Mouse (Mus musculus) limb, embryonic 14.5 days (tissue): ENCODE results near the gene Dnaja2. TPM values are rescaled to one million over a fixed set of nuclear protein-coding genes. Genes with fewer than 3 reads are reported as not detected.

Experiments used
- ATAC-seq: fragments of 200-750 bp; cut with Nextera tagmentation; 2 replicates; pipeline ENCODE4 v1.8.0; 2017; ENCODE audit warnings: low read depth, moderate number of reproducible peaks, moderate TSS enrichment; ENCODE audit not compliant: low FRiP score
- DNase-seq: peaks from one replicate; pipeline ENCODE4 v3.0.0-alpha.2; 2015; ENCODE audit warnings: low spot score
- H3K27ac ChIP-seq: fragments of 300-500 bp; sonication (generic); replicated peaks from 2 replicates; pipeline ENCODE4 v1.5.1; 2014; ENCODE audit warnings: low read depth, mild to moderate bottlenecking, low read length, moderate library complexity, mixed read lengths
- H3K27me3 ChIP-seq: fragments of 300-500 bp; sonication (generic); 2 replicates; pipeline ENCODE4 v1.6.1; 2014; ENCODE audit warnings: low read length, mixed read lengths; ENCODE audit not compliant: control insufficient read depth, insufficient read depth
- H3K36me3 ChIP-seq: fragments of 300-500 bp; sonication (generic); 2 replicates; pipeline ENCODE4 v1.6.1; 2014; ENCODE audit warnings: mild to moderate bottlenecking, low read length, moderate library complexity, mixed read lengths; ENCODE audit not compliant: control insufficient read depth, insufficient read depth
- H3K4me1 ChIP-seq: fragments of 300-500 bp; sonication (generic); 2 replicates; pipeline ENCODE4 v1.6.1; 2014; ENCODE audit warnings: antibody characterized with exemption, low read length, mixed read lengths; ENCODE audit not compliant: control insufficient read depth, insufficient read depth
- H3K4me2 ChIP-seq: fragments of 300-500 bp; sonication (generic); replicated peaks from 2 replicates; pipeline ENCODE4 v1.6.1; 2014; ENCODE audit warnings: low read depth, mild to moderate bottlenecking, low read length, moderate library complexity; ENCODE audit not compliant: severe bottlenecking
- H3K4me3 ChIP-seq: fragments of 300-500 bp; sonication (generic); replicated peaks from 2 replicates; pipeline ENCODE4 v1.5.1; 2014; ENCODE audit warnings: low read length
- H3K9ac ChIP-seq: fragments of 300-500 bp; sonication (generic); 2 replicates; pipeline ENCODE4 v1.6.1; 2014; ENCODE audit warnings: mild to moderate bottlenecking, low read depth, low read length, moderate library complexity; ENCODE audit not compliant: severe bottlenecking
- H3K9me3 ChIP-seq: fragments of 300-500 bp; sonication (generic); 2 replicates; pipeline ENCODE4 v1.6.1; 2016; ENCODE audit warnings: low read length; ENCODE audit not compliant: control insufficient read depth
- POLR2A ChIP-seq: fragments of 200-500 bp; IDR thresholded peaks from 2 replicates; pipeline ENCODE4 v1.8.0; 2012; ENCODE audit warnings: inconsistent platforms, mild to moderate bottlenecking, moderate library complexity, borderline replicate concordance; ENCODE audit not compliant: insufficient read depth, insufficient read length; ENCODE audit errors: extremely low read depth
- WGBS: fragments of 180-500 bp; shearing (Covaris S2); extraction: QIAGEN DNeasy Blood & Tissue Kit; methylation state at CpG from one replicate; pipeline ENCODE4 v1.1.7; 2014; 5-methylcytosine and 5-hydroxymethylcytosine counted together
- polyA plus RNA-seq, 2 experiments: library from polyadenylated mRNA; depleted of rRNA in 1 of 2; stranded (reverse) in 1 of 2; unstranded in 1 of 2; fragments of >200 nt; fragmentation: Nextera tagmentation in 1 of 2; extraction: Ambion mirVana in 1 of 2; gene quantifications; 2 replicates each; pipeline versions ENCODE4 v1.2.1 to v1.2.3; 2012 to 2014

Dnaja2 gene
- polyA plus RNA-seq, 2 experiments: 70.9 to 146 TPM

DNA sequence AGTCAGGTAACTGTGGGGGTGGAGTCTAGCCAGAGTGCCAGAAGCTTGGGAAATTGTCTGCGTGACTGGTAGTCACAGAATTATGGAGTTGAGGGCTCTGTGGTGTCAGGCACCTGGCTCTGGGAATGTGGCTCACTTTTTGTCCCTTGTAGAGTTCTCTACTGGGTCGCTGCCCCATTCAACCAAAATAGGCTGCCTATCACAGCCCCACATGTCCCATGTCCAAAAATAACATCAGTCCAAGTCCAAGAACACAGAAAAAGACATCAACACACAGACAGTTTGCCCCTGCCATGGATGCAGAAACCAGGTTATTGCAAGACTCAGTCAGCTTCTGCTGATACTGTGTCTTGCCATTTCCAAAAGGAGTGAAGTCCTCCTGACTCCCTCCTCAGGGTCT, 33.5 kb upstream of the Dnaja2 start:
- H3K27me3 ChIP-seq: no peaks in the 10 kb centered on the region
- no peak overlapping the region for H3K9ac ChIP-seq
- H3K9me3 ChIP-seq: no peaks in the 10 kb centered on the region
- ATAC-seq: no peak
- H3K27ac ChIP-seq: no peak overlapping the region
- WGBS: 86% methylated on average over 2 of the region's 2 CpGs
- no peaks in the 10 kb centered on the region for H3K36me3 ChIP-seq
- H3K4me2 ChIP-seq: no peak overlapping the region
- H3K4me1 ChIP-seq: no peaks in the 10 kb centered on the region
- H3K4me3 ChIP-seq: no peak overlapping the region
- no peak for DNase-seq
- TF ChIP-seq POLR2A: no peak

DNA sequence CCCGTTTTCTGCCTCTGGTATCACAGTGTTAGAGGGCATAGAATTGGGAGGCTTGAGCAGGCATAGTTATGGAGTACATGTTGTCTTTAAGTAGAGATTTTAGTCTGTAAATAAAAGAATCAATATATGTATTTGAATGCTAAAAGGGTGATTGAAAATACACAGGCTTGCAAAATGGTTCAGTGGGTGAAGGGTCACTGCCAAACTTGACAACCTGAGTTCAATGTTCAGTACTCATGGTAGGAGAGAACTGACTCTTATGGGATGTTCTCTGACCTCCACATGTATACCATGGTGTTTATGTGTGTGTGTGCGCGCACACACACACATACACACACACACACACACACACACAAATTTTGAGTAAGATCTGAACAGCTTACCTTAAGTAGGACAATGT, 22.5 kb upstream of the Dnaja2 start:
- Histone ChIP-seq H3K36me3 (no peaks in the 10 kb centered on the region), H3K9ac (no peak overlapping the region), H3K27ac (no peak overlapping the region), H3K4me2 (no peak overlapping the region), H3K4me3 (no peak overlapping the region), H3K9me3 (no peaks in the 10 kb centered on the region), H3K27me3 (no peaks in the 10 kb centered on the region), H3K4me1 (no peaks in the 10 kb centered on the region)
- no peak for TF ChIP-seq POLR2A
- no peak for ATAC-seq
- WGBS: 93% methylated on average over 3 of the region's 3 CpGs
- no peak for DNase-seq

DNA sequence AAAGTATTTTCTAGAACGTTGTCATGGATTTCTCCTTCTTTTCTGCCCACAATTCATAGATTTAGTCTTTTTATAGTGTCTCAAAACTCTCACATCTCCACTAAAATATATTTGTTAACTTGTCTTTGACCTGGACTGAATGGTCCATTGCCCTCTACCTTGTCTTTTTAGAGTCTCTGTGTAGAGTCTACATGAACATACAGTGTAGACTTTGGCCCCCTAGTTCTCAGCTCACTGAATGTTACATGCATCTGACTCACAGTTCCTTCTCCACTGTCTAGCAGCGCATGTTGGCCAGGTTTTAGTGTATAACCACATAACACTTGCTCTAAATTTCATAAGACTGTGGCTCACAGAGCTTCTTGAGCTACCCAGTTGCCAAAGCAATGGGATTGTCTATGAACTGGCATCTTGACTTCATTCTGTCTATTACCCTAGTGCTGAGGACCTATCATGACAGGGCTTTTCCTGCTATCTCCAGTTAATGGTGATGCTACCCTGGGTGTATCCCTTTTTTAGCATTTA, 18.9 kb upstream of the Dnaja2 start:
- ATAC-seq: no peak
- H3K27ac ChIP-seq: no peak overlapping the region
- no peak overlapping the region for H3K4me3 ChIP-seq
- no peaks in the 10 kb centered on the region for H3K27me3 ChIP-seq
- H3K36me3 ChIP-seq: no peaks in the 10 kb centered on the region
- H3K9me3 ChIP-seq: no peaks in the 10 kb centered on the region
- H3K4me2 ChIP-seq: no peak overlapping the region
- no peak overlapping the region for H3K9ac ChIP-seq
- DNase-seq: no peak
- no peak for TF ChIP-seq POLR2A
- 77% methylated on average over 2 of the region's 2 CpGs for WGBS
- no peaks in the 10 kb centered on the region for H3K4me1 ChIP-seq

DNA sequence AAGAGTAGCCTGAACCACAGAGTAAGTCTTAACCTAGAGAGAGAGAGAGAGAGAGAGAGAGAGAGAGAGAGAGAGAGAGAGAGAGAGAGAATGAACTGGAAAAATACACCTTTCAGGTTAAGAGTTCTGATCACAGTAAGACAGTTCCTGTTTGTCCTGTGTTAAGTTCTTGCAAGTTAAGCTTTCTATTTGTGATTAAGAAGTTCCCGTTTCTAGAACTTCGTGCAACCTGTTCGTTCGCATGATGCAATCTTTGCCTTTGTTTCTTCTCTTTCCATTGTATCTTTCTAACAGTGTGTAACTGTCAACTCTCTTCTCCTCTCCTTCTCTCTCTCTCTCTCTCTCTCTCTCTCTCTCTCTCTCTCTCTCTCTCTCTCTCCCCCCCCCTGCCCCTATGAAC, 15.3 kb upstream of the Dnaja2 start:
- ATAC-seq: no peak
- H3K9me3 ChIP-seq: no peaks in the 10 kb centered on the region
- no peak overlapping the region for H3K27ac ChIP-seq
- no peak for TF ChIP-seq POLR2A
- no peak overlapping the region for H3K4me2 ChIP-seq
- 88% methylated on average over 4 of the region's 4 CpGs for WGBS
- no peaks in the 10 kb centered on the region for H3K4me1 ChIP-seq
- no peak overlapping the region for H3K4me3 ChIP-seq
- H3K36me3 ChIP-seq: no peaks in the 10 kb centered on the region
- DNase-seq: no peak
- H3K9ac ChIP-seq: no peak overlapping the region
- H3K27me3 ChIP-seq: no peaks in the 10 kb centered on the region

DNA sequence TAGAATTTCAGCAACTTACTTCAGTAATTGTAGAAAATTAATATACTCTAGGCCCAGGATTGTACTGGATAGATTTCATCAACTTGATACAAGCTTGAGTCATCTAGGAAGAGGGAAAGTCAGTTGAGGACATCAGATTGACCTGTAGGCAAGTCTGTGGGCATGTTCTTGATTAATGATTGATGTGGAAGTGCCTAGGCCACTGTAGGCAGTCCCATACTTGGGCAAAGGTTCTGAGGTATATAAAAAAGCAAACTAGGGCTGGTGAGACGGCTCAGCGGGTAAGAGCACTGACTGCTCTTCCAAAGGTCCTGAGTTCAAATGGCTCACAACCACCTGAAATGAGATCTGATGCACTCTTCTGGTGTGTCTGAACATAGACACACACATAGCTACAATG, 12.7 kb upstream of the Dnaja2 start:
- Histone ChIP-seq H3K9ac (no peak overlapping the region), H3K4me3 (no peak overlapping the region), H3K4me1 (no peaks in the 10 kb centered on the region), H3K9me3 (no peaks in the 10 kb centered on the region), H3K4me2 (no peak overlapping the region), H3K27me3 (no peaks in the 10 kb centered on the region), H3K36me3 (no peaks in the 10 kb centered on the region), H3K27ac (no peak overlapping the region)
- no peak for TF ChIP-seq POLR2A
- WGBS: 92% methylated on average over 2 of the region's 2 CpGs
- ATAC-seq (no peak), DNase-seq (no peak)

DNA sequence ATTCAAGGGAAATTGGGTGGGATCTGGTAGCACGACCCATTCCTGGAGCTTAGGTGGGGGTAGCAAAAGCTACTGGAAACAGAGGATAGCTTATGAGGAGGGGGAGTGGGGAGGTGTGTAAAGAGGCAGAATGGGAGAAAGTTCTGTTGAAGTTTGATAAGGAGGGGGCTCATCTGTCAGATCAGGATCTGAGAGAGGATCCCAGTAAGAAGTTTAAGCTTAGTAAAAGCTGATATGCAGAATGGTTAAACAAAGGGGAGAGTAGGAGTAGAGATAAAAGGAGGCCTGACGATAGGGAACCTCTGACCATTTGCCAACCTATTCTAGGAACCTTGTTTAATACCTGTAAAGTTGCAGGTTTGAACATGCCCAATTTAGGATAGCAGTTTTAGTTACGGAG, 10.0 kb upstream of the Dnaja2 start:
- ATAC-seq (no peak), DNase-seq (no peak)
- Histone ChIP-seq H3K27ac (no peak overlapping the region), H3K9me3 (no peaks in the 10 kb centered on the region), H3K4me3 (no peak overlapping the region), H3K4me1 (no peaks in the 10 kb centered on the region), H3K4me2 (no peak overlapping the region), H3K9ac (no peak overlapping the region), H3K27me3 (no peaks in the 10 kb centered on the region), H3K36me3 (no peaks in the 10 kb centered on the region)
- WGBS: 67% methylated on average over 3 of the region's 3 CpGs
- TF ChIP-seq POLR2A: no peak
